Mouse (Mus musculus) natural killer cell, adult 2 months (primary cell): Measurements from ENCODE around the gene 4930453N24Rik.

ENCODE experiments used
- DNase-seq, 2 experiments: peaks; one replicate each; pipeline ENCODE4 v3.0.0; 2022; ENCODE audit warnings: low spot score in 2 of 2

4930453N24Rik gene

DNA sequence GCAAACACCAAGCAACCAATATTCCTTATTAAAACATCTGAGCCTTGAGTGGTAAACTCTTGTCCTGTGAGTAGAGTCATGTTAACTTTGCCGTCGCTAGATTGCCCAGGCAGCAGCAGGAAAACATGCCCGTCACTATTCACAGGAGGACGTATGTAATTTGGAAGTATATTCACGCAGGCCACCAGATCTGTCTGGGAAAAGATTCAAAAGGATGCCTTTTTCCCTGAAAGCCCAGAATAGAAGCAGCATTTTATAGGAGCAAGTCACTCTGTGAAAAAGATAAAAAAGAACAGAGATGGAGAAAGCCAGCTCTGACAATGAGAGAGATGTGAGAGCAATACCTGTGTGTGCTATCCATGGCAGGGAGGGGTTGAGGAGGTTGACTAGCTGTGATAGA lies 49.4 kb downstream of the 4930453N24Rik start:
- no peak for DNase-seq

GRCm38 (mm10) chr16:64719096-64719495 lies 51.9 kb downstream of the 4930453N24Rik start:
- no peak for DNase-seq

- DNase-seq, result no peak
These were observed 53.1 kb downstream of the 4930453N24Rik start for GRCm38 (mm10) chr16:64717814-64718213.

- DNase-seq, result no peak
These were observed 59.1 kb downstream of the 4930453N24Rik start for GRCm38 (mm10) chr16:64711816-64712215.
